Mouse (Mus musculus) spleen, adult 2 months (tissue): ENCODE data around the gene Ptges3l.

ENCODE experiments used
- CTCF ChIP-seq: fragments of 200-500 bp; IDR thresholded peaks from 2 replicates; pipeline ENCODE4 v1.5.1; 2011; ENCODE audit warnings: mild to moderate bottlenecking, inconsistent platforms; ENCODE audit not compliant: insufficient read depth, insufficient read length, insufficient replicate concordance; ENCODE audit errors: extremely low read depth
- POLR2A ChIP-seq: fragments of 200-500 bp; IDR thresholded peaks from 2 replicates; pipeline ENCODE4 v1.6.1; 2011; ENCODE audit warnings: low read depth, low read length, inconsistent platforms

- TF ChIP-seq POLR2A (no peak), CTCF (no peak)
Observed at GRCm38 (mm10) chr11:101420148-101420547, 5.0 kb downstream of the Ptges3l start.
